Mouse (Mus musculus) stomach, postnatal 0 days (tissue): ENCODE data around the gene Pfkm. TPM values are rescaled to one million over a fixed set of nuclear protein-coding genes. Genes with fewer than 3 reads are reported as not detected.

ENCODE experiments used
- ATAC-seq: fragments of 200-750 bp; cut with Nextera tagmentation; 2 replicates; pipeline ENCODE4 v1.8.0; 2017; ENCODE audit not compliant: low FRiP score, low TSS enrichment
- DNase-seq: peaks from one replicate; pipeline ENCODE4 v3.0.0-alpha.2; 2016; ENCODE audit warnings: low spot score
- H3K27ac ChIP-seq: fragments of 300-500 bp; sonication (generic); replicated peaks from 2 replicates; pipeline ENCODE4 v1.5.1; 2014; ENCODE audit warnings: mild to moderate bottlenecking, control low read depth
- H3K27me3 ChIP-seq: fragments of 300-500 bp; sonication (generic); 2 replicates; pipeline ENCODE4 v1.6.1; 2014; ENCODE audit warnings: low read length; ENCODE audit not compliant: control insufficient read depth, insufficient read depth
- H3K36me3 ChIP-seq: fragments of 300-500 bp; sonication (generic); 2 replicates; pipeline ENCODE4 v1.6.1; 2014; ENCODE audit warnings: low read length, mixed read lengths; ENCODE audit not compliant: control insufficient read depth, insufficient read depth
- H3K4me1 ChIP-seq: fragments of 300-500 bp; sonication (generic); replicated peaks from 2 replicates; pipeline ENCODE4 v1.6.1; 2014; ENCODE audit warnings: antibody characterized with exemption; ENCODE audit not compliant: control insufficient read depth, insufficient read depth
- H3K4me2 ChIP-seq: fragments of 300-500 bp; sonication (generic); replicated peaks from 2 replicates; pipeline ENCODE4 v1.6.1; 2014; ENCODE audit warnings: low read depth, mild to moderate bottlenecking, control low read depth, moderate library complexity
- H3K4me3 ChIP-seq: fragments of 300-500 bp; sonication (generic); 2 replicates; pipeline ENCODE4 v1.5.1; 2014; ENCODE audit warnings: low read depth, low read length, control low read depth
- H3K9ac ChIP-seq: fragments of 300-500 bp; sonication (generic); 2 replicates; pipeline ENCODE4 v1.6.1; 2014; ENCODE audit warnings: mild to moderate bottlenecking, low read length, control low read depth, mixed read lengths
- H3K9me3 ChIP-seq: fragments of 300-500 bp; sonication (generic); 2 replicates; pipeline ENCODE4 v1.6.1; 2016; ENCODE audit warnings: low read length; ENCODE audit not compliant: control insufficient read depth
- CTCF ChIP-seq: IDR thresholded peaks from 2 replicates; pipeline ENCODE4 v1.5.1; 2016; ENCODE audit warnings: antibody characterized with exemption, low read depth, mild to moderate bottlenecking, moderate library complexity
- EP300 ChIP-seq: optimal IDR thresholded peaks from 2 replicates; pipeline ENCODE3; 2016; ENCODE audit warnings: antibody characterized with exemption
- WGBS: fragments of 180-500 bp; shearing (Covaris S2); extraction: QIAGEN DNeasy Blood & Tissue Kit; methylation state at CpG from one replicate; pipeline ENCODE4 v1.1.7; 2014; 5-methylcytosine and 5-hydroxymethylcytosine counted together
- polyA plus RNA-seq: library from polyadenylated mRNA; unstranded; fragments of >200 nt; fragmentation: Nextera tagmentation; extraction: Ambion mirVana; gene quantifications from 2 replicates; pipeline ENCODE4 v1.2.1, GENCODE M21; 2015

Pfkm gene
- polyA plus RNA-seq, 1 experiment from 2014 or later = 15.5 TPM

DNA sequence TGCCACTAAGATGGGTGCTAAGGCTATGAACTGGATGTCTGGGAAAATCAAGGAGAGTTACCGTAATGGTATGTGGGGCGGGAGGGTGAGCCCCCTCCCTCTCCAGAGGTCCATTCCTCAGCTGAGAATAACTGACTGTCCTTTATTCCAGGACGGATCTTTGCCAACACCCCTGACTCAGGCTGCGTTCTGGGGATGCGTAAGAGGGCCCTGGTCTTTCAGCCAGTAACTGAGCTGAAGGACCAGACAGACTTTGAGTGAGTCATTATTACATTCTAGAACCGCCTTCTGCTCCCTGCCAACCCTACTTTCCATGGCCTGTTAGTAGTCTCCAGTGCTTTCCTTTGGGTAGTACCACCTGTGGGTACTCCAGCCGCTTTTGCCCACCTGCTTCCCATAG lies 39.1 kb downstream of the Pfkm start:
- DNase-seq (no peak), ATAC-seq (0 out of 2 replicates have a peak, but pooled peaks have one; percentile 22)
- no peaks in the 10 kb centered on the region for H3K27me3 ChIP-seq
- H3K9me3 ChIP-seq = no peaks in the 10 kb centered on the region
- no peak overlapping the region for H3K4me3 ChIP-seq
- H3K27ac ChIP-seq = no peak overlapping the region
- no peak overlapping the region for H3K9ac ChIP-seq
- peaks cover 19% of the 10 kb centered on the region for H3K36me3 ChIP-seq
- no peaks in the 10 kb centered on the region for H3K4me1 ChIP-seq
- WGBS = 83% methylated on average over 7 of the region's 7 CpGs
- TF ChIP-seq CTCF = no peak
- TF ChIP-seq EP300 = no peak
- H3K4me2 ChIP-seq = no peak overlapping the region

DNA sequence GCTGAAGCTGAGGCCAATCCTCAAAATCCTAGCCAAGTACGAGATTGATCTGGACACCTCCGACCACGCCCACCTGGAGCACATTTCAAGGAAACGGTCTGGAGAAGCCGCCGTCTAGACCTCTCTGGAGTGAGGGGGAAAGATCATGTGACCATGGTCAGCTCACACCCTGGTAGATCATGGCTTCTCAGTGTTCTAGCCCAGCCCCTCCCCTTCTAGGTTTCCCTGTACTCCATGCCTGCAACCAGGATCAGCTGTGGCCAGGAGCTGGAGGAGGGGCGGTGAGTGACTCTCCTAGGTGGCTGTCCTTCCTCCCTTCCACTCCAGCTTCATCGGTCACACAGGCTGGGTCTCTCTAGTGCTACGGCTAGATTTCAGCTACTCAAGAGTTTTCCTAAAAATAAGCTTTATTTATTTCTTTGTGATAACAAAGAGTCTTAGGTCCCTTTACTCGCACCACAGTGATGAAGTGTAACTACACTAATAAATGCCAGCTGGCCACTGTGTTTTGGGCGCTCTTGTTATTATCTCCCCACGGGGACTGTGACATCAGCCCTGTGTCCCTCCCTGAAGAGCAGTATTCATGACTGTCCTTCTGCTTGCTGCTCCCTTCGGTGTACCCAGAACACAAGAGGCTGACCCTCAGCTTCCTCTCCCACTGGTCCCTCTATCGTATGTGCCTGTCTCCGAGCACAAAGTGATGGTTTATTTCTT lies 39.7 kb downstream of the Pfkm start:
- no peaks in the 10 kb centered on the region for H3K9me3 ChIP-seq
- H3K36me3 ChIP-seq = peaks cover 19% of the 10 kb centered on the region
- H3K27me3 ChIP-seq = no peaks in the 10 kb centered on the region
- no peak overlapping the region for H3K4me3 ChIP-seq
- TF ChIP-seq EP300 (no peak), CTCF (no peak)
- no peak overlapping the region for H3K9ac ChIP-seq
- H3K27ac ChIP-seq = no peak overlapping the region
- H3K4me1 ChIP-seq = no peaks in the 10 kb centered on the region
- ATAC-seq = 0 out of 2 replicates have a peak, but pooled peaks have one; percentile 30
- DNase-seq = no peak
- WGBS = 81% methylated on average over 15 of the region's 15 CpGs
- no peak overlapping the region for H3K4me2 ChIP-seq

DNA sequence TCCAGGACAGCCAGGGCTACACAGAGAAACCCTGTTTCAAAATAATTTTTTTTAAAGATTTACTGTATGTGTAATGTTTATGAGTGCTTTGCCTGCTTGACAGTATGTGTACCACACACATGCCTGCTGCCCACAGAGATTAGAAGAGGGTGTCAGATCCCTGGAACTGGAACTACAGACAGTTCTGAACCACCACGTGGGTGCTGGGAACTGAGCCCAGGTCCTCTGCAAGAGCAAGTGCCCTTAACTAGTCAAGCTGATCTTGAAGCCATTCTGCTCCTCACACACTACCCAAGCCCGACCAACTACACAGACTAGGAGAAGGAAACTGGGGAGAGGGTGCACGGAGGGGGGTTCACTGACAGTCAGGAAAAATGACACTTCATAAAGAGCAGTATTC lies 41.1 kb downstream of the Pfkm start:
- WGBS = 94% methylated on average over 3 of the region's 3 CpGs

DNA sequence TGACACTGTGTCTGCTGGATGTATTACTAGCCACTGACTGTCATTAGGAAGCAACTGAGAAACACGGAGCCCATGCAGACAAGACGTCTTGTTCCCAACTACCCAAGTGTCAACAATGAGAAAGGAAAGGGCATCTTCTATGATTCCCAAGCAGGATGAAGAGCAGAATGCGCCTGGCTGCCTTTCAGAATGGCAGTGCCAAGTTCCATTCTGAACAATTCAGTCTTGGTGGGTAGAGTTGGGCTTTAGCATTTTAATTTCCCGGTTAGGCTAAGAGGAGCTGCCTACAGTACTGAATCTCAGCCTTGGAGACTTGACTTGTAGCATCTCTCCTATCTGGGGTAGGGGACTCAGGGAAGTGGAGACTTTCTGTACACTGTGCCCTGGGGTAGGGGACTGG lies 41.6 kb downstream of the Pfkm start:
- Histone ChIP-seq H3K27ac (no peak overlapping the region), H3K4me3 (no peak overlapping the region), H3K9me3 (no peaks in the 10 kb centered on the region), H3K4me1 (no peaks in the 10 kb centered on the region), H3K27me3 (no peaks in the 10 kb centered on the region), H3K4me2 (no peak overlapping the region), H3K9ac (no peak overlapping the region), H3K36me3 (peaks cover 20% of the 10 kb centered on the region)
- 88% methylated on average over 4 of the region's 4 CpGs for WGBS
- TF ChIP-seq CTCF = no peak
- TF ChIP-seq EP300 = no peak
- DNase-seq (no peak), ATAC-seq (no peak)

More for the DNA sequence above, 41.1 kb downstream of the Pfkm start:
- H3K4me2 ChIP-seq = no peak overlapping the region
- no peaks in the 10 kb centered on the region for H3K9me3 ChIP-seq
- ATAC-seq = no peak
- H3K27me3 ChIP-seq = no peaks in the 10 kb centered on the region
- no peak for DNase-seq
- no peak overlapping the region for H3K27ac ChIP-seq
- TF ChIP-seq EP300 (no peak), CTCF (no peak)
- no peaks in the 10 kb centered on the region for H3K4me1 ChIP-seq
- H3K4me3 ChIP-seq = no peak overlapping the region
- H3K36me3 ChIP-seq = peaks cover 17% of the 10 kb centered on the region
- H3K9ac ChIP-seq = no peak overlapping the region

DNA sequence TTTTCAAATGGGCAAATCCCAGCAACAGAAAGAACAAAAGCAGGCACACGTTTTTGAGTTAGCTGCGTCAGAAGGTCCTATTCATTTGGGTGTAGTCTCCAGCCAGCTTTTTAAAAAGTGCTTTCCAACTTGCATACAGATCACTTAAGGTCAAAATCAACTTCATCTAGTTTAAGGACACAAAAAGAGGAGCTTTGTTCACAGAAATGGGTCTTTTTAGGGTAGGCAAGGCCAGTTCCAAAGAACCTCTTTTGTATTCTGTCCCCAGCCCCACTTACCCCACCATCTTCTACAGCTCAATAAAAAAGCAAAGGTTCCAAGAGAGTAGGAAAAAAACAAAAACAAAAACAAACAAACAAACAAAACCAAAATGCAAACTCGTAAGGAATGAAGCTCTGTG lies 42.3 kb downstream of the Pfkm start:
- no peak for ATAC-seq
- Histone ChIP-seq H3K4me2 (no peak overlapping the region), H3K9me3 (no peaks in the 10 kb centered on the region), H3K36me3 (peaks cover 20% of the 10 kb centered on the region), H3K9ac (no peak overlapping the region), H3K4me1 (no peaks in the 10 kb centered on the region), H3K27ac (no peak overlapping the region), H3K4me3 (no peak overlapping the region), H3K27me3 (no peaks in the 10 kb centered on the region)
- no peak for DNase-seq
- 69% methylated on average over 3 of the region's 3 CpGs for WGBS
- TF ChIP-seq CTCF (no peak), EP300 (no peak)

DNA sequence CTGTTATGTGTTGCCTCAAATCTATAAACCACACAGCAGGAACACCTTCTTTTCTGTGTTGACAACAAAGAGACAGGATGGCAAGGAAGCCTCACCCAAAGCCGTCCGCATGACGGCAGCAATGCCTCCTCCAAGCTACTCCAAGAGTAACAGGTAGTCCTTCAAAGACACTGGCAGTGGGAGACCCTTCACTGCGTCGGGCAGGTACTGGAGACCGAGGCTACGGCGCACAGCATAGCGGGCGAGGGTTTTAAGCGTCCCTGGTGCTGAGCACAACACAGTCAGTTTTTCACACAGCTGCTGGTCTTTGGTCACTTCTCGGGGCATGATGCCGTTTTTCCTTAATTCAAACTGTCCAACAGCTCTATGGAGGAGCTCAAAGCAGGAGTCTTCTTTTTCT lies 43.3 kb downstream of the Pfkm start:
- no peak for DNase-seq
- no peak for TF ChIP-seq CTCF
- TF ChIP-seq EP300 = no peak
- 93% methylated on average over 13 of the region's 13 CpGs for WGBS

More for the DNA sequence above, 43.3 kb downstream of the Pfkm start:
- Histone ChIP-seq H3K4me1 (no peaks in the 10 kb centered on the region), H3K9ac (no peak overlapping the region), H3K4me2 (no peak overlapping the region), H3K4me3 (no peak overlapping the region), H3K9me3 (no peaks in the 10 kb centered on the region), H3K36me3 (peaks cover 18% of the 10 kb centered on the region), H3K27ac (no peak overlapping the region), H3K27me3 (no peaks in the 10 kb centered on the region)
- no peak for ATAC-seq
